Mouse (Mus musculus): Measurements from ENCODE around the gene Lyz2. TPM values are rescaled to one million over a fixed set of nuclear protein-coding genes. Genes with fewer than 3 reads are reported as not detected.
"Not testable (repeated sequence)": the region's sequence is repeated elsewhere in the genome, so short reads cannot be mapped to it uniquely, and the experiment has no call there.

Lyz2 gene
- polyA plus RNA-seq, 1 experiment: 116 TPM

GRCm38 (mm10) chr10:117299901-117300520, 17.9 kb upstream of the Lyz2 start:
- Histone ChIP-seq H3K27ac (ENCODE audit: insufficient read depth, low read length) (no peak overlapping the region), H3K4me1 (ENCODE audit: control insufficient read depth, insufficient read depth, low read length) (no peaks in the 10 kb centered on the region), H3K4me3 (ENCODE audit: insufficient read depth, low read length) (no peak overlapping the region)
- TF ChIP-seq POLR2A (IDR thresholded peaks at IDR 0.05; ENCODE audit: low read depth, low read length): no peak
- no peak for TF ChIP-seq CTCF (IDR thresholded peaks at IDR 0.05; ENCODE audit: borderline replicate concordance, insufficient read depth, low read length)

GRCm38 (mm10) chr10:117299106-117299505, 17.0 kb upstream of the Lyz2 start:
- no peak for TF ChIP-seq POLR2A (IDR thresholded peaks at IDR 0.05; ENCODE audit: low read depth, low read length)
- no peak for TF ChIP-seq CTCF (IDR thresholded peaks at IDR 0.05; ENCODE audit: borderline replicate concordance, insufficient read depth, low read length)
- H3K4me1 ChIP-seq (ENCODE audit: control insufficient read depth, insufficient read depth, low read length): no peaks in the 10 kb centered on the region
- H3K27ac ChIP-seq (ENCODE audit: insufficient read depth, low read length): no peak overlapping the region
- no peak overlapping the region for H3K4me3 ChIP-seq (ENCODE audit: insufficient read depth, low read length)

- no peak for TF ChIP-seq CTCF (IDR thresholded peaks at IDR 0.05; ENCODE audit: borderline replicate concordance, insufficient read depth, low read length)
- no peak for TF ChIP-seq POLR2A (IDR thresholded peaks at IDR 0.05; ENCODE audit: low read depth, low read length)
- H3K4me1 ChIP-seq (ENCODE audit: control insufficient read depth, insufficient read depth, low read length): no peaks in the 10 kb centered on the region
- H3K4me3 ChIP-seq (ENCODE audit: insufficient read depth, low read length): no peak overlapping the region
- no peak overlapping the region for H3K27ac ChIP-seq (ENCODE audit: insufficient read depth, low read length)
These were observed 16.2 kb upstream of the Lyz2 start for GRCm38 (mm10) chr10:117298336-117298735.

- Histone ChIP-seq H3K4me3 (ENCODE audit: insufficient read depth, low read length) (no peak within 1 kb of the TSS), H3K27ac (ENCODE audit: insufficient read depth, low read length) (no peak within 1 kb of the TSS), H3K4me1 (ENCODE audit: control insufficient read depth, insufficient read depth, low read length) (no peaks in the 10 kb centered on the region)
- no peak for TF ChIP-seq CTCF (IDR thresholded peaks at IDR 0.05; ENCODE audit: borderline replicate concordance, insufficient read depth, low read length)
- TF ChIP-seq POLR2A (IDR thresholded peaks at IDR 0.05; ENCODE audit: low read depth, low read length): no peak
These were observed 10.6 kb upstream of the Lyz2 start, which contains the start of gene Lyz1 for GRCm38 (mm10) chr10:117292671-117293070. Lyz1 (minus strand) TSS chr10:117292868.

DNA sequence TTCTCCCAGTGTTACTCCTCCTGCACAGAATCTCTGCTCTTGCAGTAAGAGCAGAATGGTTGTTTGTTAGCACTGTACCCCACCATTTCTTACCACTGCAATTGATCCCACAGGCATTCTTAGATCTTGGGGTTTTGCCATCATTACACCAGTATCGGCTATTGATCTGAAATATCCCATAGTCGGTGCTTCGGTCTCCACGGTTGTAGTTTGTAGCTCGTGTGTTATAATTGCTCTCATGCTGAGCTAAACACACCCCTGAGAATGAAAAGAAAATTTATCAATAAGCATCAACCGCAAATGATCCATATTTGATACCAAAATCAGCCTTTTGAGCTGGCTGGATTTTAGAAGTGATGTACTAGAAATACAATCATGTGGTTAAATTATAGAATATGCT, 8.8 kb upstream of the Lyz2 start:
- H3K4me1 ChIP-seq (ENCODE audit: control insufficient read depth, insufficient read depth, low read length); H3K27ac ChIP-seq (ENCODE audit: insufficient read depth, low read length); H3K4me3 ChIP-seq (ENCODE audit: insufficient read depth, low read length): not testable (repeated sequence)

GRCm38 (mm10) chr10:117290046-117290870, 8.1 kb upstream of the Lyz2 start:
- Histone ChIP-seq H3K4me3 (ENCODE audit: insufficient read depth, low read length) (no peak overlapping the region), H3K27ac (ENCODE audit: insufficient read depth, low read length) (no peak overlapping the region), H3K4me1 (ENCODE audit: control insufficient read depth, insufficient read depth, low read length) (no peaks in the 10 kb centered on the region)
- TF ChIP-seq POLR2A (IDR thresholded peaks at IDR 0.05; ENCODE audit: low read depth, low read length) (no peak), CTCF (IDR thresholded peaks at IDR 0.05; ENCODE audit: borderline replicate concordance, insufficient read depth, low read length) (no peak)

GRCm38 (mm10) chr10:117289034-117289505, 6.9 kb upstream of the Lyz2 start:
- H3K27ac ChIP-seq (ENCODE audit: insufficient read depth, low read length); H3K4me1 ChIP-seq (ENCODE audit: control insufficient read depth, insufficient read depth, low read length); H3K4me3 ChIP-seq (ENCODE audit: insufficient read depth, low read length): not testable (repeated sequence)

GRCm38 (mm10) chr10:117288197-117289033, 6.3 kb upstream of the Lyz2 start:
- TF ChIP-seq CTCF (IDR thresholded peaks at IDR 0.05; ENCODE audit: borderline replicate concordance, insufficient read depth, low read length): no peak
- TF ChIP-seq POLR2A (IDR thresholded peaks at IDR 0.05; ENCODE audit: low read depth, low read length): no peak
- Histone ChIP-seq H3K27ac (ENCODE audit: insufficient read depth, low read length) (no peak overlapping the region), H3K4me3 (ENCODE audit: insufficient read depth, low read length) (no peak overlapping the region), H3K4me1 (ENCODE audit: control insufficient read depth, insufficient read depth, low read length) (no peaks in the 10 kb centered on the region)

DNA sequence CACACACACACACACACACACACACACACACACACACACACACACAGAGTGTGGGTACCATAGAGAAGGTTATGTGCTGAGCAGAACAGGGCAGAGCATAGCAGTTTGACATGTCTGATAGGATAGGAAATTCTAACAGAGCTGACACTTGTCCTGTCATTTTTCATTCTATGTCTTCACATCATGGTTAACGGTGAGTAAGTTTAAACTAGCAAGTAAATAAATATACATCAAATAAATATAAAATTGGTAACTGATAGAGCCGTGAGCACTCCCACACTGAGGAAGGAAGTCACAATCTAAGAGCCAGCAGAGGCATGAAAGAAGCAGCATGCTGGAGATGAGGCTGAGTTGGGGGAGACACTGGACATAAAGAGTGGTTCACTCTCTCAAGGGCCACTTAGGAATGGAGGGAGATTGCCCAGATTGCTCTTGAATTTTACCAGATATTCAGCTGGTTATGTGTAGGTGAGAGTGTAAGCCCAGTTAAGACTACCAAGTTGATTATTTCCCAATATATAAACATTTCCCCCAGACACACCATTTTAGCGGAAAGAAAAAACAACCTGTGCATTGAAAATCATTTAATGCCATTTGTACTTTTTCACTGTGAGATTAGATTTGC, 5.2 kb upstream of the Lyz2 start:
- no peak overlapping the region for H3K27ac ChIP-seq (ENCODE audit: insufficient read depth, low read length)
- TF ChIP-seq POLR2A (IDR thresholded peaks at IDR 0.05; ENCODE audit: low read depth, low read length) (no peak), CTCF (IDR thresholded peaks at IDR 0.05; ENCODE audit: borderline replicate concordance, insufficient read depth, low read length) (no peak)
- H3K4me3 ChIP-seq (ENCODE audit: insufficient read depth, low read length): no peak overlapping the region
- H3K4me1 ChIP-seq (ENCODE audit: control insufficient read depth, insufficient read depth, low read length): no peaks in the 10 kb centered on the region
